Mouse (Mus musculus): ENCODE data around the gene Fam180a.

DNA sequence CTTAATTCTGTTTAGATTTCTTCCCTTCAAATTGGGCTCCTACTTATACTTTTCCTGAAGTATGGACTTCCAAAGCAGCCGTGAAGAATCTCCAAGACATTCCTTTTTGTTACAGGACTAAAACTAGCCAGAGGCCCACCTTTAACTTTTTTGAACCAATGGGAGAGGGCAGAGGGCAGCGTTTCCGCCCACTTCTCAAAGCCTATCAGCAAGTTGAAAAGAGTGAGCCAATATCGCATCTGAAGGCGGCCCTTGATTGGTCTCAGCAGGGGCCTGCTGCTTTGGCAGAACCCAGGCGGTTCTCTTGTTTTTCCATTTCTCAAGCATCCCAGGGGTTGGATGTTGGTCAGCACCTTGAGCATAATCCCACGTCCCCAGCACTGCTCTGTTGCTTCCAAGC, 17.9 kb downstream of the Fam180a start, which contains the start of gene Slc13a4:
- TF ChIP-seq CHD1 (IDR thresholded peaks at IDR 0.05; ENCODE audit: low read depth, low read length) (no peak), JUND (conservative IDR thresholded peaks at IDR 0.05; ENCODE audit: low read depth, low read length) (no peak), USF2 (conservative IDR thresholded peaks at IDR 0.05; ENCODE audit: low read depth, low read length) (no peak), ZKSCAN1 (IDR thresholded peaks at IDR 0.05; ENCODE audit: borderline replicate concordance, low read depth, low read length) (no peak), BHLHE40 (IDR thresholded peaks at IDR 0.05; ENCODE audit: low read depth, low read length) (no peak), MAFK (IDR thresholded peaks at IDR 0.05; ENCODE audit: insufficient replicate concordance, low read length) (no peak), EP300 (IDR thresholded peaks at IDR 0.05; ENCODE audit: low read length) (no peak), E2F4 (IDR thresholded peaks at IDR 0.05; ENCODE audit: insufficient replicate concordance, low read depth, low read length) (no peak), CTCF (conservative IDR thresholded peaks at IDR 0.05 in 1 of 2, IDR thresholded peaks at IDR 0.05 in 1 of 2; ENCODE audit: low read depth in 2 of 2, low read length in 2 of 2) (no peak), POLR2A (IDR thresholded peaks at IDR 0.05; ENCODE audit: low read depth, low read length) (no peak), USF1 (IDR thresholded peaks at IDR 0.05; ENCODE audit: low read depth, low read length) (no peak)
